ENCODE assay signal across 22 mouse cellular contexts in the genomic region with DNA sequence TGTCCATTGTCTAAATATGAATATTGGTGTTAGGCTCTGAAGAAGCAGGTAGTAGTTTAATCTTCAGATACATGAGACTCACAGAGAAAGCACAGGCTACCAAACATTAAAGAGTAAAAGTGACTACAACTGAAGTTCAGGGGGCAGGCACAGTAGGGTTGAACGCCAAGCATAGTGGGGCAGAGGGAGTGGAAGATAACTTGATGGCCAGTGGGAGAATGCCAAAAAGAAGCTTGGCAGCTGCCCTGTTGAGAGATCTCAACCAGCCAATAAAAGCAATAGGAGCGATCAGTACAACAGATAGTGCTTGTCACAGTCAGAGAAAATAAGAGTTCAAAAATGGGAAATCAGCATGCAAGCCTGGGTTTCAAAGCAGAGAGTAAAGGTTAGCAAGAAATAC.
"Had no signal": no experiment of that assay in that cellular context is flagged by ENCODE, and none has a peak within 500 bp of the region (broad histone marks: within the 10 kb centered on the region; RNA-seq: fewer than 3 reads in every experiment).

No protein-coding gene starts in this region.

- ATAC-seq: liver, embryonic 12.5 days had no signal

- H3K27ac ChIP-seq: kidney, embryonic 15.5 days; left cerebral cortex, adult 2 months; limb, embryonic 10.5 days; limb, embryonic 13.5 days; liver, embryonic 12.5 days; liver, embryonic 15.5 days; lung, embryonic 15.5 days; midbrain, embryonic 10.5 days; neural tube, embryonic 12.5 days; neural tube, embryonic 15.5 days had no signal

- DNase-seq: kidney, adult 8-10 months; kidney, postnatal 10 days; kidney, postnatal 36 days; layer of hippocampus, postnatal 36 days; liver; lung, adult 18-20 months; lung, postnatal 10 days; lung, postnatal 36 days; midbrain, embryonic 14.5 days; thymus, adult 18-20 months; thymus, postnatal 36 days had no signal

- H3K36me3 ChIP-seq: kidney, embryonic 15.5 days; limb, embryonic 10.5 days; limb, embryonic 13.5 days; liver, embryonic 12.5 days; liver, embryonic 15.5 days; lung, embryonic 15.5 days; midbrain, embryonic 10.5 days; neural tube, embryonic 12.5 days; neural tube, embryonic 15.5 days had no signal

- H3K9me3 ChIP-seq: limb, embryonic 10.5 days; liver, embryonic 12.5 days; liver, embryonic 15.5 days; midbrain, embryonic 10.5 days; neural tube, embryonic 12.5 days had no signal

- H3K9ac ChIP-seq: kidney, embryonic 15.5 days; limb, embryonic 13.5 days; liver, embryonic 12.5 days; liver, embryonic 15.5 days; lung, embryonic 15.5 days; neural tube, embryonic 12.5 days; neural tube, embryonic 15.5 days had no signal

- H3K4me3 ChIP-seq: kidney, embryonic 15.5 days; left cerebral cortex, adult 2 months; limb, embryonic 10.5 days; limb, embryonic 13.5 days; liver, embryonic 12.5 days; liver, embryonic 15.5 days; lung, embryonic 15.5 days; megakaryocyte, embryonic 14.5 days; midbrain, embryonic 10.5 days; neural tube, embryonic 12.5 days; neural tube, embryonic 15.5 days had no signal

- H3K4me2 ChIP-seq: kidney, embryonic 15.5 days; limb, embryonic 13.5 days; liver, embryonic 12.5 days; liver, embryonic 15.5 days; lung, embryonic 15.5 days; neural tube, embryonic 12.5 days; neural tube, embryonic 15.5 days had no signal

- H3K4me1 ChIP-seq: kidney, embryonic 15.5 days; limb, embryonic 10.5 days; limb, embryonic 13.5 days; liver, embryonic 12.5 days; liver, embryonic 15.5 days; lung, embryonic 15.5 days; megakaryocyte, embryonic 14.5 days; midbrain, embryonic 10.5 days; neural tube, embryonic 12.5 days; neural tube, embryonic 15.5 days had no signal

- H3K27me3 ChIP-seq: kidney, embryonic 15.5 days; limb, embryonic 13.5 days; liver, embryonic 12.5 days; liver, embryonic 15.5 days; lung, embryonic 15.5 days; megakaryocyte, embryonic 14.5 days; neural tube, embryonic 12.5 days; neural tube, embryonic 15.5 days had no signal
